Mouse (Mus musculus) neural tube, embryonic 15.5 days (tissue): ENCODE measurements at regions not wholly inside any gene's neighbourhood (a gene's known extent, or its start where the extent isn't known, plus 50 kb on each side); places are given as distances from the start of the nearest gene placed in this dataset.

ENCODE experiments used
- ATAC-seq: fragments of 200-750 bp; cut with Nextera tagmentation; 2 replicates; pipeline ENCODE4 v1.8.0; 2017; ENCODE audit warnings: mild to moderate bottlenecking, moderate TSS enrichment, moderate library complexity; ENCODE audit not compliant: low FRiP score
- H3K27ac ChIP-seq: fragments of 300-500 bp; sonication (generic); replicated peaks from 2 replicates; pipeline ENCODE4 v1.5.1; 2015; ENCODE audit warnings: mild to moderate bottlenecking, inconsistent platforms
- H3K27me3 ChIP-seq: fragments of 300-500 bp; sonication (generic); replicated peaks from 2 replicates; pipeline ENCODE4 v1.6.1; 2015; ENCODE audit warnings: inconsistent platforms
- H3K36me3 ChIP-seq: fragments of 300-500 bp; sonication (generic); 2 replicates; pipeline ENCODE4 v1.6.1; 2015; ENCODE audit warnings: inconsistent platforms
- H3K4me1 ChIP-seq: fragments of 300-500 bp; sonication (generic); 2 replicates; pipeline ENCODE4 v1.6.1; 2015; ENCODE audit warnings: inconsistent platforms
- H3K4me2 ChIP-seq: fragments of 300-500 bp; sonication (generic); 2 replicates; pipeline ENCODE4 v1.6.1; 2015; ENCODE audit warnings: inconsistent platforms, mild to moderate bottlenecking, moderate library complexity
- H3K4me3 ChIP-seq: fragments of 300-500 bp; sonication (generic); replicated peaks from 2 replicates; pipeline ENCODE4 v1.5.1; 2015; ENCODE audit warnings: mild to moderate bottlenecking, inconsistent platforms
- H3K9ac ChIP-seq: fragments of 300-500 bp; sonication (generic); replicated peaks from 2 replicates; pipeline ENCODE4 v1.6.1; 2015; ENCODE audit warnings: mild to moderate bottlenecking, inconsistent platforms
- H3K9me3 ChIP-seq: fragments of 300-500 bp; sonication (generic); replicated peaks from 2 replicates; pipeline ENCODE4 v1.6.1; 2016; ENCODE audit warnings: inconsistent platforms
- WGBS: fragments of 180-500 bp; shearing (Covaris S2); methylation state at CpG from one replicate; pipeline ENCODE4 v1.1.7; 2015; ENCODE audit warnings: mixed read lengths; 5-methylcytosine and 5-hydroxymethylcytosine counted together

DNA sequence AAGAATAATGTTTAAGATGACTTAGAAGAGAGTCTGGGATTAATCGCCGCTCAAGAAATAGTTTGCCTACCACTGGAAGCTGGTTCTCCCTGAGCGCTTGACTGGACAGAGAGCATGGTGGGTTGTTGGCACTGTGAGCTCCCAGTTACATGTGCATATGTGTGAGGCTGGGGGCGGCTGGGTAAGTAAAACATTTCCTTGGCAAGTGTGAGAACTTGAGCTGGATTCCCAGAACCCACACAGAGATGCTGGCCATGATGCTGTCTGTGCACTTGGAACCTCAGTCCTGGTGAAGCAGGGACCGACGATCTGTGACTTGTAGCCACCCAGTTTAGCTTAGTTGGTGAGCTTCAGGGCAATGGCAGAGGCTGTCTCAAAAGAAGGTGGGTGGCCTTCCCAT is 90.5 kb downstream of the Dact1 start:
- no peak overlapping the region for H3K9ac ChIP-seq
- no peaks in the 10 kb centered on the region for H3K27me3 ChIP-seq
- ATAC-seq = no peak
- no peaks in the 10 kb centered on the region for H3K9me3 ChIP-seq
- H3K4me2 ChIP-seq = no peak overlapping the region
- 94% methylated on average over 6 of the region's 6 CpGs for WGBS
- H3K36me3 ChIP-seq = no peaks in the 10 kb centered on the region
- H3K4me3 ChIP-seq = no peak overlapping the region
- H3K4me1 ChIP-seq = no peaks in the 10 kb centered on the region
- no peak overlapping the region for H3K27ac ChIP-seq

DNA sequence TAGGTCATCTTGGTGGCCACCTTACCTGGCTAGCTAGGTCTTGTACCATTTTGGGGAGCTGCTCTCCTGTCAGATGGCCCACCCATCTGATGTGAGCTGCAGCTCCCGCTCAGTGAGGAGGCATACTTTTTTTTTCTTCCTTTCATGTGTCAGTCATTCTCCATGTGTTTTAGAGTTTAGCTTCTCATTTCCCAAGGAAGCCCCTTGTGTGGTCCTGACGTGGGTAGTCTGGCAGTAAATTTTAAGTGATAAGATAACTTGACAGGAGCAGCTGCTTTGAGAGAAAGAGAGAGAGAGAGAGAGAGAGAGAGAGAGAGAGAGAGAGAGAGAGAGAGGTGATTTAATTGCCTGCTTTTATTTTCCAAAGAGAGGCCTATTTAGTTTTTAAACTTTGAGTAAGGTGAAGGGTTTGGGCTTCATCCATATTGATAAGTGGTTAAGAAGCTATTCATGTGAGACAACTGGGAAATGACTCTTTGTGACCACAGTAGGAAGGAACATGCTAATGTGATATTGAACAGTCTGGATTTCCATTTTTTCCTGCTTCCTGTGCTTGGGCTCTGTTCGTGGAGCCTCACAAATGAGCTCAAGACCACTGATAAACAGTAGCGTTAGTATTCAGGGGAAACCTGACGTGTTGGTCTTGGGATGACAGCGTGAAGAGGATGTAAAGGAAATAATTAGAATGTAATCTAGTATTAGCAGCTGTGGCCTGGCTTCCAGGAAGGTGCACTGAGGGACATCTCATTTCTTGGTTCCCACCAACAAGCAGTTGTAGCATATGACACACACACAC is 92.1 kb downstream of the Dact1 start:
- Histone ChIP-seq H3K4me3 (no peak overlapping the region), H3K4me2 (no peak overlapping the region), H3K4me1 (no peaks in the 10 kb centered on the region), H3K27ac (no peak overlapping the region), H3K27me3 (no peaks in the 10 kb centered on the region), H3K9me3 (no peaks in the 10 kb centered on the region), H3K9ac (no peak overlapping the region), H3K36me3 (no peaks in the 10 kb centered on the region)
- 35% methylated on average over 6 of the region's 6 CpGs for WGBS
- ATAC-seq = no peak

DNA sequence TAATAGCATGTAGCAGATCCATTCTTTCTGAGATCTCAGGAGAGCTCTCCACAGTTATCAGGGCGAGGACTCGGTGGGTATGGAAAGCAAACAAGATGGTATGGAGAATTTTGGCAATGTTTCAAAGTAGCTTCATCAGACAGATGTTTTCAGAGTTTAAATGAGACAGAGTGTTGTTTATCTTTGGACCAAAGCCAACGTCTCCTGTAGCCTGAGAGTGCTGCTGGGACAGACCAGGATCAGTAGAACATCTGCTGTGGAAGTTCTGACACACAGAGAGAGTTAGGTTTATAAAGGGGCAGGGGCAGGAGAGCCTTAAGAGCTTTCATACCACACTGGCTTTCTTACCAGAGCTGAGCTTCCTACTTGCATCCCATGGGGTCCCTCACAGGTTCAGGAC is 97.6 kb downstream of the Dact1 start:
- no peak for ATAC-seq
- H3K4me3 ChIP-seq = no peak overlapping the region
- no peak overlapping the region for H3K27ac ChIP-seq
- no peaks in the 10 kb centered on the region for H3K36me3 ChIP-seq
- 41% methylated on average over 3 of the region's 3 CpGs for WGBS
- H3K4me2 ChIP-seq = no peak overlapping the region
- no peaks in the 10 kb centered on the region for H3K27me3 ChIP-seq
- H3K4me1 ChIP-seq = peaks cover 8% of the 10 kb centered on the region; the same call in 1 of the 2 replicates
- H3K9me3 ChIP-seq = no peaks in the 10 kb centered on the region
- no peak overlapping the region for H3K9ac ChIP-seq

DNA sequence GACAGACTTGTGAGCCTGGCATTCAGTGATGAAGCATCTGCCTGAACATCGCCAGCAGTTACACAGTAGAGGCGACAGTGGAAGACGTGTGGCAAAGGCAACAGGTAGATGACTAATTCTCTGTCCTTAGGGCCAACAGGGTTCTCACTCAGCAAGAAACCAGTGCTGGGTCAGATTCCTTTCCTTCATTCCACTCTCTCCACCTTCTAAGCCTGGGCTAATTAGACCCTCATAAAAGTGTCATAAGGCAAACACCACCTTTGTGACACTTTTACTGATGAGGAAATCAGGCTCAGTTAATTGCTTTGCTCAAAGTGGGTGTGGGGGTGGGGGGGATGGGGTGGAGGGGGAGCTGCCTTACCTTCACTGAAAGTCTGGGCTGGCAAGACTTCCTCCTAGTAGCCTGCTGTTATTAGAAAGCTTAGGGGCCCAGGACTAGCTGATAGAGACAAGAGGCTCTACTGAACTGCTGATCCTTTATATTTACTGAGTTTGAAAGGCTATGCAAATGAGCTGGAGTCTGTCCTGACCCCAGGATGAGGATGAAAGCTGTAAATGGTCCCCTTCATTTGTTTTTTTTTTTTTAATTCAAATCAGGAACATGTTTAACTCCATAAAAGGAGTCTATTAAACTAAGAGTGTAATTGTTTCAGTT is 98.8 kb downstream of the Dact1 start:
- H3K4me3 ChIP-seq = no peak overlapping the region
- WGBS = 24% methylated on average over 3 of the region's 3 CpGs
- no peak overlapping the region for H3K9ac ChIP-seq
- H3K27ac ChIP-seq = no peak overlapping the region
- no peaks in the 10 kb centered on the region for H3K27me3 ChIP-seq
- H3K36me3 ChIP-seq = no peaks in the 10 kb centered on the region
- H3K4me2 ChIP-seq = no peak overlapping the region
- no peaks in the 10 kb centered on the region for H3K9me3 ChIP-seq
- ATAC-seq = no peak
- peaks cover 8% of the 10 kb centered on the region; the same call in 1 of the 2 replicates for H3K4me1 ChIP-seq

GRCm38 (mm10) chr12:71412331-71412730 is 102.6 kb downstream of the Dact1 start:
- H3K9me3 ChIP-seq = no peaks in the 10 kb centered on the region
- WGBS = 87% methylated on average over 3 of the region's 3 CpGs
- H3K4me2 ChIP-seq = no peak overlapping the region
- no peaks in the 10 kb centered on the region for H3K27me3 ChIP-seq
- H3K36me3 ChIP-seq = no peaks in the 10 kb centered on the region
- H3K27ac ChIP-seq = no peak overlapping the region
- peaks cover 5% of the 10 kb centered on the region; the same call in 1 of the 2 replicates for H3K4me1 ChIP-seq
- no peak overlapping the region for H3K9ac ChIP-seq
- no peak for ATAC-seq
- no peak overlapping the region for H3K4me3 ChIP-seq

DNA sequence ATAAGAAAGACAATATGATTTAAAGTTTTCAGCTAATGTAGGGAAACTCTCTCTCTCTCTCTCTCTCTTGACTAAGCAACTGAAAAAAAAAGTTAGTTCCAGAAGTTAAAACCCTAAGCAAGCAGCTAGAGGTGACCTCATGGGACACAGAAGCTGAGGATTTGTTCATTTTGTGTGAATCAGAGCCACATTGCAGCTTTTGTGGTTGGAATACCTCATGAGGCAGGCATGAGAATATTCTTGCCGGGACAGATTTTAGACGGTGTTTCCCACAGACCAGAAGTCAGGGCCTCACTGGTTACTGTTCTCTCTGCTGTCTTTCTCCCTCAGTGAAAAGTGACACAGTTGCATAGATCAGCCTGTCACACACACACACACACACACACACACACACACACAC is 107.3 kb downstream of the Dact1 start:
- Histone ChIP-seq H3K9me3 (no peaks in the 10 kb centered on the region), H3K27me3 (no peaks in the 10 kb centered on the region), H3K36me3 (no peaks in the 10 kb centered on the region), H3K27ac (no peak overlapping the region), H3K4me2 (no peak overlapping the region), H3K9ac (no peak overlapping the region), H3K4me3 (no peak overlapping the region), H3K4me1 (no peaks in the 10 kb centered on the region)
- 87% methylated on average over 2 of the region's 2 CpGs for WGBS
- ATAC-seq = no peak

GRCm38 (mm10) chr12:71418186-71418585 is 108.5 kb downstream of the Dact1 start:
- H3K4me3 ChIP-seq = no peak overlapping the region
- ATAC-seq = no peak
- H3K9ac ChIP-seq = no peak overlapping the region
- 75% methylated on average over 7 of the region's 7 CpGs for WGBS
- no peaks in the 10 kb centered on the region for H3K9me3 ChIP-seq
- no peak overlapping the region for H3K4me2 ChIP-seq
- H3K27ac ChIP-seq = no peak overlapping the region
- no peaks in the 10 kb centered on the region for H3K27me3 ChIP-seq
- no peaks in the 10 kb centered on the region for H3K36me3 ChIP-seq
- H3K4me1 ChIP-seq = no peaks in the 10 kb centered on the region

DNA sequence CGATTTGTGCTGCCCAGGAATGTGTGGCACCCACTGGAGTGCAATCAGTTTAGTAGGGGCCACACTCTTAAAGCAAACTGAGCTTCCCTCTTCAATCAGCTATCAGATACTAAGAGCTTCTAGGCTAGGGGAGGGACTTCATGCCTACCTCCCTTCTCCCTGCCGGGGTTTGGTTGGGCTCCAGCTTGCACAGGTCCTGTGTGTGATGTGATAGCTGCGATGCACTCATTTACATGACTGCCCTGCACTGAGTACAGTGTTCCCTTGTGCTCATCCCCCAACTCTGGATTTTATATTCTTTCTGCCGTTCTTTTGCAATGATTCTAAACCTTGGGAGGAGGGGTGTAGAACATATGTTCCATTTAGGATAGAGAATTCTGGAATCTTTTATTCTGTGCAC is 109.5 kb downstream of the Dact1 start:
- Histone ChIP-seq H3K36me3 (no peaks in the 10 kb centered on the region), H3K27ac (no peak overlapping the region), H3K4me2 (no peak overlapping the region), H3K4me3 (no peak overlapping the region), H3K9me3 (no peaks in the 10 kb centered on the region), H3K9ac (no peak overlapping the region), H3K27me3 (no peaks in the 10 kb centered on the region), H3K4me1 (no peaks in the 10 kb centered on the region)
- WGBS = 77% methylated on average over 4 of the region's 4 CpGs
- no peak for ATAC-seq

- no peak for ATAC-seq
- H3K9ac ChIP-seq = no peak overlapping the region
- no peaks in the 10 kb centered on the region for H3K27me3 ChIP-seq
- peaks cover 17% of the 10 kb centered on the region for H3K4me1 ChIP-seq
- no peak overlapping the region for H3K27ac ChIP-seq
- no peak overlapping the region for H3K4me3 ChIP-seq
- WGBS = 40% methylated on average over 10 of the region's 10 CpGs
- H3K4me2 ChIP-seq = no peak overlapping the region
- no peaks in the 10 kb centered on the region for H3K36me3 ChIP-seq
- H3K9me3 ChIP-seq = no peaks in the 10 kb centered on the region
Measured at GRCm38 (mm10) chr12:71426023-71426719, 116.5 kb downstream of the Dact1 start.

DNA sequence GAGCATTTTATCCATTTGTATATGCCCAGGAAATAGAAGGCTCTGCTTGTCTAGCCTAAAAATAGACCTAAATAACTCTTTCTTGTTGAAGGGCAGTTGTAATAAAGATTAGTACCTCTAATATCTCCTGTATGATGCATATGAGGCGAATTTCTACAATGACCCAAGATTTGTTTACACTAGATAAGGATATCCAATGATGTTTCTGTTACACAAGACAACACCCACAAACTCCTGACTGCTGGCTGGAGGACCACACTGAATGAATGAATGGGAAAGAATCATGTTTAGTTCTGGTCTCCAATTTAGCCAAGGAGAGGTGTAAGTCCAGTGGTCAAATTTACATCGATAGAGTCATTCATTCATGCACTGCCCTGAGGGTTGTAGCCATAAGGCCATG is 118.3 kb downstream of the Dact1 start:
- H3K36me3 ChIP-seq = no peaks in the 10 kb centered on the region
- H3K9me3 ChIP-seq = no peaks in the 10 kb centered on the region
- H3K9ac ChIP-seq = no peak overlapping the region
- no peak overlapping the region for H3K27ac ChIP-seq
- H3K4me1 ChIP-seq = peaks cover 17% of the 10 kb centered on the region
- no peak overlapping the region for H3K4me3 ChIP-seq
- no peak overlapping the region for H3K4me2 ChIP-seq
- H3K27me3 ChIP-seq = no peaks in the 10 kb centered on the region
- WGBS = 95% methylated on average over 2 of the region's 2 CpGs
- ATAC-seq = no peak

- Histone ChIP-seq H3K27me3 (no peaks in the 10 kb centered on the region), H3K4me1 (peaks cover 27% of the 10 kb centered on the region), H3K9me3 (no peaks in the 10 kb centered on the region), H3K4me2 (no peak overlapping the region), H3K4me3 (no peak overlapping the region), H3K36me3 (no peaks in the 10 kb centered on the region), H3K27ac (0 out of 2 replicates have a peak overlapping the region, but pooled peaks have one; percentile 10), H3K9ac (no peak overlapping the region)
- WGBS = 13% methylated on average over 13 of the region's 13 CpGs
- ATAC-seq = no peak
Measured at GRCm38 (mm10) chr12:71429561-71430200, 120.0 kb downstream of the Dact1 start.
